In the genomic region with DNA sequence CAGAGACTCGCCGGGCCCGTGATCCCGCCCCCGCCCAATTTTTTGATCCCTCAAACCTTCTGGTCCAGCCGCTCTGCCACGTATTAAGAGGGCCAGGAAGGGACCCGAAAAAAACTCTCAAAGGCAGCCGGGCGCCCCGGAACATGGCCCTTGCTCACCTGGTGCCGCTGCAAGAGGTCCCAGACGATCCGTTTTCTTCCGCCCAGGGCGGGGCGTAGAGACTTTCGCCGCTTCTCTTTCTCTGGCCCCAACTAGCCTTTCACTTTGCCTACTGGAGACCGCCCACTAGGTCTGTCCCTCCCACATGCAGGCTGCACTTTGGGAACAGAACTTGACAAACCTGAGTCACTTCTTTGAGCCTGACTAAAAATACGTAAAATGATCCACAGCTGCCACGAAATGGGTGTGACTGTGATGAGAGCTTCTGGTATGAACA, we compare ENCODE assay signal across 8 mouse cellular contexts. TPM values are rescaled to one million over a fixed set of nuclear protein-coding genes. Genes with fewer than 3 reads are reported as not detected.
DNase-seq lines count a peak whose midpoint lies in the region; ATAC-seq and TF ChIP-seq lines count a peak whose summit lies in the region.

No protein-coding gene starts in this region.

- POLR2A ChIA-PET in Patski (lab: Charles Lee): no interaction called here

- peaks cover 4% of the 10 kb centered on the region; the same call in 1 of the 2 replicates for H3K36me3 ChIP-seq in hindbrain, postnatal 0 days (ENCODE audit: insufficient read depth, low read length)
- H3K36me3 ChIP-seq in liver, adult 2 months (ENCODE audit: control insufficient read depth, insufficient read depth, low read length): peaks cover 16% of the 10 kb centered on the region
- no peaks in the 10 kb centered on the region for H3K36me3 ChIP-seq in midbrain, postnatal 0 days (ENCODE audit: insufficient read depth, low read length)
- H3K36me3 ChIP-seq in splenic B cell, adult 2 months (ENCODE audit: control insufficient read depth, insufficient read depth, low read length, poor library complexity, severe bottlenecking): peaks cover 7% of the 10 kb centered on the region

- no peaks in the 10 kb centered on the region for H3K9me3 ChIP-seq in hindbrain, postnatal 0 days (ENCODE audit: low read length)
- no peaks in the 10 kb centered on the region for H3K9me3 ChIP-seq in midbrain, postnatal 0 days (ENCODE audit: low read length)

- no peaks in the 10 kb centered on the region; the same call in 1 of the 2 replicates for H3K79me2 ChIP-seq in liver, adult 2 months (ENCODE audit: control insufficient read depth, insufficient read depth, low read length)

- peak overlapping the region; percentile 7; the same call in 1 of the 2 replicates for H3K27ac ChIP-seq in hindbrain, postnatal 0 days
- peak overlapping the region; percentile 61 for H3K27ac ChIP-seq in liver, adult 2 months (replicated peaks; ENCODE audit: insufficient read depth, low read depth, low read length)
- H3K27ac ChIP-seq in midbrain, postnatal 0 days (ENCODE audit: low read depth, low read length): no peak overlapping the region

- in situ Hi-C loops in Patski (cut with MboI; ENCODE audit: low pct_unique_long_range_greater_than_20kb): loop anchor here (25.0 kb wide), 1 partner anchor 1056 kb away; the partner anchor contains the start of genes Echs1, Fuom and Paox

- peak; percentile 56 for ATAC-seq in Patski
- ATAC-seq in hindbrain, postnatal 0 days: no peak
- no peak for ATAC-seq in midbrain, postnatal 0 days (ENCODE audit: low FRiP score)

- no peak for TF ChIP-seq CTCF in Patski (IDR thresholded peaks at IDR 0.05)
- no peak for TF ChIP-seq CTCF in hindbrain, postnatal 0 days (IDR thresholded peaks at IDR 0.05; ENCODE audit: low read depth)
- TF ChIP-seq CTCF in liver, adult 2 months (IDR thresholded peaks at IDR 0.05; ENCODE audit: low read depth, low read length): no peak
- no peak for TF ChIP-seq CTCF in midbrain, postnatal 0 days (IDR thresholded peaks at IDR 0.05)

- 8% methylated on average over 22 of the region's 22 CpGs for WGBS in hindbrain, postnatal 0 days
- 3% methylated on average over 22 of the region's 22 CpGs for WGBS in liver, adult 2 months
- 3% methylated on average over 22 of the region's 22 CpGs for WGBS in midbrain, postnatal 0 days

- H3K27me3 ChIP-seq in Patski: no peaks in the 10 kb centered on the region
- H3K27me3 ChIP-seq in hindbrain, postnatal 0 days (ENCODE audit: insufficient read depth, low read length): no peaks in the 10 kb centered on the region
- no peaks in the 10 kb centered on the region for H3K27me3 ChIP-seq in liver, adult 2 months (ENCODE audit: control insufficient read depth, insufficient read depth, low read length)
- H3K27me3 ChIP-seq in midbrain, postnatal 0 days (ENCODE audit: insufficient read depth, low read length): no peaks in the 10 kb centered on the region
- no peaks in the 10 kb centered on the region for H3K27me3 ChIP-seq in splenic B cell, adult 2 months (ENCODE audit: control insufficient read depth, insufficient read depth, low read length, poor library complexity, severe bottlenecking)

- 0 out of 2 replicates have a peak, but pooled peaks have one; percentile 47 for TF ChIP-seq POLR2A in liver, adult 2 months (IDR thresholded peaks at IDR 0.05; ENCODE audit: extremely low read depth, insufficient read depth, low read length)

- CTCF ChIA-PET in Patski (lab: Charles Lee): interaction anchor here (0.7 kb wide), 1 partner anchor 8 kb away, joined by 3 read pairs; no protein-coding TSS in a partner anchor

- no peak for DNase-seq in Patski (ENCODE audit: low read depth, low spot score)
- DNase-seq in c-Kit-positive CD71-positive TER-119-negative erythroid progenitor cells, embryonic 14.5 days (ENCODE audit: low read depth): peak; percentile 78
- DNase-seq in gastrocnemius, adult 8-10 months (ENCODE audit: low spot score in 2 of 2): peak; percentile 49
- DNase-seq in hindbrain, postnatal 0 days (ENCODE audit: low spot score): peak; percentile 21
- DNase-seq in liver, adult 2 months (ENCODE audit: extremely low read depth, low read depth, low spot score): peak; percentile 83
- no peak for DNase-seq in midbrain, postnatal 0 days (ENCODE audit: low spot score)
- DNase-seq in splenic B cell, adult 2 months (ENCODE audit: low read depth, low spot score): peak; percentile 81
- no peak for DNase-seq in Muller cell, postnatal 12 days (ENCODE audit: inconsistent ontology term)

- peak overlapping the region; percentile 35 for H3K4me3 ChIP-seq in hindbrain, postnatal 0 days (ENCODE audit: low read length)
- peak overlapping the region; percentile 61 for H3K4me3 ChIP-seq in liver, adult 2 months (ENCODE audit: insufficient read depth, low read depth, low read length)
- H3K4me3 ChIP-seq in midbrain, postnatal 0 days (ENCODE audit: low read depth, low read length): peak overlapping the region; percentile 29

- H3K4me1 ChIP-seq in hindbrain, postnatal 0 days (ENCODE audit: insufficient read depth, low read length): peaks cover 13% of the 10 kb centered on the region
- H3K4me1 ChIP-seq in liver, adult 2 months (ENCODE audit: control insufficient read depth, insufficient read depth, low read length): peaks cover 22% of the 10 kb centered on the region; the same call in 1 of the 2 replicates
- H3K4me1 ChIP-seq in midbrain, postnatal 0 days (ENCODE audit: insufficient read depth, low read length): peaks cover 6% of the 10 kb centered on the region; the same call in 1 of the 2 replicates

- peak overlapping the region; percentile 52 for H3K9ac ChIP-seq in hindbrain, postnatal 0 days (replicated peaks; ENCODE audit: low read length)
- peak overlapping the region; percentile 67 for H3K9ac ChIP-seq in liver, adult 2 months (ENCODE audit: low read depth, low read length)
- H3K9ac ChIP-seq in midbrain, postnatal 0 days (replicated peaks; ENCODE audit: low read length, poor library complexity, severe bottlenecking): peak overlapping the region; percentile 50

- H3K4me2 ChIP-seq in hindbrain, postnatal 0 days (ENCODE audit: low read depth, low read length): peak overlapping the region; percentile 55
- H3K4me2 ChIP-seq in midbrain, postnatal 0 days (ENCODE audit: low read depth, low read length, poor library complexity, severe bottlenecking): peak overlapping the region; percentile 48

RNA-seq across cellular contexts. Expression of gene Rnh1, which starts 4.1 kb away (rescaled TPM):
- 292 TPM for polyA plus RNA-seq in Patski (2021)
- 10 to 100 TPM; 51.3 to 63.6 (median 53.6) TPM for total RNA-seq in gastrocnemius, adult 8-10 months (2022)
- 65.2 and 74.3 TPM in 2 replicates for total RNA-seq in hindbrain, postnatal 0 days (2014; rRNA removed)
- 55.3 and 55.7 TPM in 2 replicates for polyA plus RNA-seq in hindbrain, postnatal 0 days (2015; fragmentation: Nextera tagmentation; extraction: Ambion mirVana)
- total RNA-seq in liver, adult 2 months (2014; rRNA removed): 106 and 108 TPM in 2 replicates
- polyA plus RNA-seq in liver, adult 2 months (2012; rRNA removed): 134 and 136 TPM in 2 replicates
- total RNA-seq in midbrain, postnatal 0 days (2014; rRNA removed): 39.1 and 47.1 TPM in 2 replicates
- polyA plus RNA-seq in midbrain, postnatal 0 days (2015; fragmentation: Nextera tagmentation; extraction: Ambion mirVana): 44.2 and 46.8 TPM in 2 replicates

RNA-seq across cellular contexts. Expression of gene Hras, which starts 25.3 kb away (rescaled TPM):
- 80.1 TPM for polyA plus RNA-seq in Patski (2021)
- total RNA-seq in gastrocnemius, adult 8-10 months (2022): 100 to 1,000 TPM; 112 to 158 (median 132) TPM
- 115 and 120 TPM in 2 replicates for total RNA-seq in hindbrain, postnatal 0 days (2014; rRNA removed)
- polyA plus RNA-seq in hindbrain, postnatal 0 days (2015; fragmentation: Nextera tagmentation; extraction: Ambion mirVana): 189 and 204 TPM in 2 replicates
- total RNA-seq in liver, adult 2 months (2014; rRNA removed): 37.6 and 53.8 TPM in 2 replicates
- polyA plus RNA-seq in liver, adult 2 months (2012; rRNA removed): 50.4 and 58.9 TPM in 2 replicates
- 109 and 113 TPM in 2 replicates for total RNA-seq in midbrain, postnatal 0 days (2014; rRNA removed)
- 209 TPM in 2 replicates for polyA plus RNA-seq in midbrain, postnatal 0 days (2015; fragmentation: Nextera tagmentation; extraction: Ambion mirVana)

RNA-seq across cellular contexts. Expression of gene Lrrc56, which starts 25.4 kb away (rescaled TPM):
- 13.7 TPM for polyA plus RNA-seq in Patski (2021)
- total RNA-seq in gastrocnemius, adult 8-10 months (2022): 1 to 10 TPM; 1.4 to 2.5 (median 2.0) TPM
- 9.5 and 19.7 TPM in 2 replicates for total RNA-seq in hindbrain, postnatal 0 days (2014; rRNA removed)
- polyA plus RNA-seq in hindbrain, postnatal 0 days (2015; fragmentation: Nextera tagmentation; extraction: Ambion mirVana): 5.7 and 7.2 TPM in 2 replicates
- total RNA-seq in liver, adult 2 months (2014; rRNA removed): 1.8 and 2.1 TPM in 2 replicates
- 4.4 and 4.8 TPM in 2 replicates for polyA plus RNA-seq in liver, adult 2 months (2012; rRNA removed)
- 11.5 and 14.9 TPM in 2 replicates for total RNA-seq in midbrain, postnatal 0 days (2014; rRNA removed)
- polyA plus RNA-seq in midbrain, postnatal 0 days (2015; fragmentation: Nextera tagmentation; extraction: Ambion mirVana): 8.6 TPM in 2 replicates

RNA-seq across cellular contexts. Expression of gene Lmntd2, which starts 45.3 kb away (rescaled TPM):
- 4.5 TPM for polyA plus RNA-seq in Patski (2021)
- total RNA-seq in gastrocnemius, adult 8-10 months (2022): not detected
- total RNA-seq in hindbrain, postnatal 0 days (2014; rRNA removed): 0.14 TPM in 1 of 2 replicates, not detected in the other
- polyA plus RNA-seq in hindbrain, postnatal 0 days (2015; fragmentation: Nextera tagmentation; extraction: Ambion mirVana): 0.29 and 0.40 TPM in 2 replicates
- total RNA-seq in liver, adult 2 months (2014; rRNA removed): 0.47 and 0.83 TPM in 2 replicates
- 1.4 and 2.2 TPM in 2 replicates for polyA plus RNA-seq in liver, adult 2 months (2012; rRNA removed)
- total RNA-seq in midbrain, postnatal 0 days (2014; rRNA removed): not detected in 2 replicates
- 0.10 and 0.36 TPM in 2 replicates for polyA plus RNA-seq in midbrain, postnatal 0 days (2015; fragmentation: Nextera tagmentation; extraction: Ambion mirVana)

RNA-seq across cellular contexts. Expression of gene Ptdss2, which starts 46.4 kb away (rescaled TPM):
- polyA plus RNA-seq in Patski (2021): 96.0 TPM
- 10 to 100 TPM; 18.6 to 26.4 (median 22.0) TPM for total RNA-seq in gastrocnemius, adult 8-10 months (2022)
- 13.6 and 25.6 TPM in 2 replicates for total RNA-seq in hindbrain, postnatal 0 days (2014; rRNA removed)
- polyA plus RNA-seq in hindbrain, postnatal 0 days (2015; fragmentation: Nextera tagmentation; extraction: Ambion mirVana): 96.1 and 96.8 TPM in 2 replicates
- 5.2 and 5.4 TPM in 2 replicates for total RNA-seq in liver, adult 2 months (2014; rRNA removed)
- 10.7 and 13.5 TPM in 2 replicates for polyA plus RNA-seq in liver, adult 2 months (2012; rRNA removed)
- total RNA-seq in midbrain, postnatal 0 days (2014; rRNA removed): 19.6 and 23.4 TPM in 2 replicates
- polyA plus RNA-seq in midbrain, postnatal 0 days (2015; fragmentation: Nextera tagmentation; extraction: Ambion mirVana): 90.9 and 91.0 TPM in 2 replicates

Comparison
In these comparisons a context has a peak if more than half of its experiments do, and no peak if none do; other contexts are left out.
1. DNase-seq: peak in c-Kit-positive CD71-positive TER-119-negative erythroid progenitor cells, embryonic 14.5 days (single experiment), gastrocnemius, adult 8-10 months (2 of 2), hindbrain, postnatal 0 days (single experiment), liver, adult 2 months (single experiment) and splenic B cell, adult 2 months (single experiment); none in Patski (single experiment), midbrain, postnatal 0 days (single experiment) and Muller cell, postnatal 12 days (single experiment).
2. Peak in every context shown above with its lines, with median percentiles within 50 percentile points of each other: H3K4me3 ChIP-seq and H3K9ac ChIP-seq.